Mouse (Mus musculus) neural tube, embryonic 15.5 days (tissue): Measurements from ENCODE around the gene Ptprm. TPM values are rescaled to one million over a fixed set of nuclear protein-coding genes. Genes with fewer than 3 reads are reported as not detected.
A peak's percentile ranks its signal among the peaks of the same experiment; 100 is the strongest.
"Not testable (repeated sequence)": the region's sequence is repeated elsewhere in the genome, so short reads cannot be mapped to it uniquely, and the experiment has no call there.

Experiments used
- ATAC-seq: fragments of 200-750 bp; cut with Nextera tagmentation; 2 replicates; pipeline ENCODE4 v1.8.0; 2017; ENCODE audit warnings: mild to moderate bottlenecking, moderate TSS enrichment, moderate library complexity; ENCODE audit not compliant: low FRiP score
- H3K27ac ChIP-seq: fragments of 300-500 bp; sonication (generic); replicated peaks from 2 replicates; pipeline ENCODE4 v1.5.1; 2015; ENCODE audit warnings: mild to moderate bottlenecking, inconsistent platforms
- H3K27me3 ChIP-seq: fragments of 300-500 bp; sonication (generic); replicated peaks from 2 replicates; pipeline ENCODE4 v1.6.1; 2015; ENCODE audit warnings: inconsistent platforms
- H3K36me3 ChIP-seq: fragments of 300-500 bp; sonication (generic); 2 replicates; pipeline ENCODE4 v1.6.1; 2015; ENCODE audit warnings: inconsistent platforms
- H3K4me1 ChIP-seq: fragments of 300-500 bp; sonication (generic); 2 replicates; pipeline ENCODE4 v1.6.1; 2015; ENCODE audit warnings: inconsistent platforms
- H3K4me2 ChIP-seq: fragments of 300-500 bp; sonication (generic); 2 replicates; pipeline ENCODE4 v1.6.1; 2015; ENCODE audit warnings: inconsistent platforms, mild to moderate bottlenecking, moderate library complexity
- H3K4me3 ChIP-seq: fragments of 300-500 bp; sonication (generic); replicated peaks from 2 replicates; pipeline ENCODE4 v1.5.1; 2015; ENCODE audit warnings: mild to moderate bottlenecking, inconsistent platforms
- H3K9ac ChIP-seq: fragments of 300-500 bp; sonication (generic); replicated peaks from 2 replicates; pipeline ENCODE4 v1.6.1; 2015; ENCODE audit warnings: mild to moderate bottlenecking, inconsistent platforms
- H3K9me3 ChIP-seq: fragments of 300-500 bp; sonication (generic); replicated peaks from 2 replicates; pipeline ENCODE4 v1.6.1; 2016; ENCODE audit warnings: inconsistent platforms
- WGBS: fragments of 180-500 bp; shearing (Covaris S2); methylation state at CpG from one replicate; pipeline ENCODE4 v1.1.7; 2015; ENCODE audit warnings: mixed read lengths; 5-methylcytosine and 5-hydroxymethylcytosine counted together
- polyA plus RNA-seq: library from polyadenylated mRNA; unstranded; fragments of >200 nt; fragmentation: Nextera tagmentation; extraction: Ambion mirVana; gene quantifications from 2 replicates; pipeline ENCODE4 v1.2.1, GENCODE M21; 2015

Gene Ptprm
- polyA plus RNA-seq, 1 experiment from 2014 or later: 25.3 TPM

DNA sequence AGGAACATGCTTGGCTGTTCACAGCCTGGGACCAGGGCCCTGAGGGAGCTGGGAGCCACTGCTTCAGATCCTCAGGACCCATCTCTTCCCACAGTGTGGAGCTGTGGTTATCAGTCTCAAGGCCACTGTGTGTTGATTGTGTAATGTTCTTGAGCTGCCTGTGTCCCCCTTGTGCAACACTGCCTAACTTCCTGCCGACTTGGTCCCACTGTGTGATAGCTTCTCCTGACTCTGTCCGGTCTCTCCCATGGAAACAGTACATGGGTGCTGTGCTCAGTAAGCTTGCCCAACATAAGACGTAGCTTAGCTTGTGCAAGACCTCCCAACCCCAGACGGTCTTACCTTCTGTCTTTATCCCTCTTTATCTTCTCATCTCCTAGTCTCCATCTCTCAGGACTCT, 507.2 kb downstream of the Ptprm start:
- 93% methylated on average over 4 of the region's 4 CpGs for WGBS
- H3K4me1 ChIP-seq: peaks cover 18% of the 10 kb centered on the region
- H3K27ac ChIP-seq, H3K9ac ChIP-seq, H3K36me3 ChIP-seq, H3K9me3 ChIP-seq, H3K4me3 ChIP-seq, H3K4me2 ChIP-seq, H3K27me3 ChIP-seq, ATAC-seq: not testable (repeated sequence)

DNA sequence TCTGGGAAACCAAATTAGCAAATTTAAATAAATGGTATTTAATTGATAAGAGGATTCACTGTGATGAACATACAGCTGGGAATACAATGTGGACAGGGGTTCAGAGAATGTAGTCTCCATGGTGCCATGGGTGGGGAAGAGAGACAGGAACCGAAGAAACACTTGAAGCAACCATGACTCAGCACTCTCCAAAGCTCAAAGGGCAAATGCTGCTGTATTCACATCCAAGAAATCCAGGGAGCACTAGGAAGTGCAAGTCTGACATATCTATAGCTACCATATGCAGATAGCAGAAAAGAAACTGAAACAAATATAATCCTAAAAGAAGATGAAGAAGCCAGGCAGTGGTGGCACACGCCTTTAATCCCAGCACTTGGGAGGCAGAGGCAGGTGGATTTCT, 531.9 kb downstream of the Ptprm start:
- H3K4me3 ChIP-seq: no peak overlapping the region
- H3K9ac ChIP-seq: no peak overlapping the region
- no peak overlapping the region for H3K4me2 ChIP-seq
- 84% methylated on average over 2 of the region's 2 CpGs for whole genome bisulfite sequencing
- H3K27me3 ChIP-seq: no peaks in the 10 kb centered on the region
- H3K9me3 ChIP-seq: no peaks in the 10 kb centered on the region
- H3K27ac ChIP-seq: no peak overlapping the region
- ATAC-seq: no peak
- H3K36me3 ChIP-seq: no peaks in the 10 kb centered on the region
- peaks cover under 1% of the 10 kb centered on the region; the same call in 1 of the 2 replicates for H3K4me1 ChIP-seq

DNA sequence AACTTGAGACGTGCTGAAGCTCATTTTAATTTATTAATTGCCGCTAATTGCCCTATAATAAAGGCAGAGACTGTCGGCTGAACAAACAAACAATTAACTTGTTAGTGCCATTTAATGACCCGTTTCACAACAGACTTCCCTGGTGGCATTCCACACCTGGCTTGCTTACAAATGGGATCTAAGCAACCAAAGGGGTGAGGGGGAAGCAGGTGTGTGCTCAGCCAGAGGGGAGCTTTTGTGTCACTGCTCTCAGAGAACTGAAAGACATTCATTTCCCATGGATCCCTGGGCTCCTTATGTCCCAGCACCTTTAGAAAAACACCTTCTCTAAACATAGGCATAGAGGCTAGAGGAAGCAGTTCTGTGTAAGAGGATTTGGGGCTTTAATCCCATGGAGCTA, 536.9 kb downstream of the Ptprm start:
- no peak overlapping the region for H3K4me2 ChIP-seq
- no peak overlapping the region for H3K4me3 ChIP-seq
- H3K36me3 ChIP-seq: no peaks in the 10 kb centered on the region
- H3K9ac ChIP-seq: no peak overlapping the region
- ATAC-seq: no peak
- no peak overlapping the region for H3K27ac ChIP-seq
- no peaks in the 10 kb centered on the region for H3K9me3 ChIP-seq
- WGBS: 25% methylated on average over 4 of the region's 4 CpGs
- peaks cover 11% of the 10 kb centered on the region for H3K4me1 ChIP-seq
- no peaks in the 10 kb centered on the region for H3K27me3 ChIP-seq

DNA sequence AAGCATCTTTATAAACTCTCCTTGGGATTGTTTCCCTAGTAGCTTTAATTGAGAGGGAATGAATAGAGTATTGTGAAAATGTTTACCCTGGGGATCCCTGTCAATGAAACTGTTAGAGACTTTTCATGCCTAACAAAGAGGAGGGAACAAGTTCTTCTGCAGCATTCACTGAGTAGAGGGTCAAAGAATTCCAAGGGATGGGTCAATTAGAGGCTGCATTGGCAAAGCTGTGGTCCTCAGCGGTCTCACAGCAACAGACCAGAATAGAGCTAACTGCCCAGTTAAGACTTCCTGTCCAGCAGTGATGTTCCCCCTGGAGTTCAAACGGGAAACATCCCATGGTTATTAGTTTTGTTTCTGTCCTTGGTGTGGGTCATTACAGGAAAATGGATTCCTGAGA, 538.3 kb downstream of the Ptprm start:
- Histone ChIP-seq H3K27ac (no peak overlapping the region), H3K4me3 (no peak overlapping the region), H3K9ac (no peak overlapping the region), H3K27me3 (no peaks in the 10 kb centered on the region), H3K4me2 (no peak overlapping the region), H3K36me3 (no peaks in the 10 kb centered on the region), H3K9me3 (no peaks in the 10 kb centered on the region), H3K4me1 (peaks cover 14% of the 10 kb centered on the region)
- WGBS: 16% methylated on average over 2 of the region's 2 CpGs
- no peak for ATAC-seq

DNA sequence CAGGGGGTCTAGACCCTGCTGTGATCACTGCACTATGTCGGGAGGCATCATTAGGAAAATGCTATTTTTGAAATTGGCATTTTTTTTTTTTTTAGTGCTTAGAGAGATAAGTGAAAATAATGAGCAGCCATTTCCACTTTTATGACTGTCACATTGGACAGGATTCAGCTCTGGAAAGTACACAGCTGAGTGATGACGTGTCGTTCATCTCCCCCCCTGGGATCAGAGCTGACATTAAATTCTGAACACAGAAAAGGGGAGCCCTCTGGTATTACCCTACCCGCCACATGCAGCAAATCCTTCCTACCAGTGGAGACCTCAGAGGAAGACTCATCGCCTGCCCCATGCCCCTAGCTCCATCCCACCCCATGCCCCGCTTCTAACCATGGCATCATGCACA, 540.5 kb downstream of the Ptprm start:
- Histone ChIP-seq H3K9me3 (no peaks in the 10 kb centered on the region), H3K36me3 (no peaks in the 10 kb centered on the region), H3K27me3 (no peaks in the 10 kb centered on the region), H3K4me2 (no peak overlapping the region), H3K4me1 (peaks cover 14% of the 10 kb centered on the region), H3K4me3 (no peak overlapping the region), H3K27ac (no peak overlapping the region), H3K9ac (no peak overlapping the region)
- WGBS: 56% methylated on average over 6 of the region's 6 CpGs
- ATAC-seq: no peak

GRCm38 (mm10) chr17:66813346-66813745, 540.9 kb downstream of the Ptprm start:
- Histone ChIP-seq H3K27me3 (no peaks in the 10 kb centered on the region), H3K4me3 (no peak overlapping the region), H3K9ac (no peak overlapping the region), H3K27ac (no peak overlapping the region), H3K4me2 (no peak overlapping the region), H3K4me1 (peaks cover 14% of the 10 kb centered on the region), H3K36me3 (no peaks in the 10 kb centered on the region), H3K9me3 (no peaks in the 10 kb centered on the region)
- no peak for ATAC-seq
- WGBS: 73% methylated on average over 10 of the region's 10 CpGs

DNA sequence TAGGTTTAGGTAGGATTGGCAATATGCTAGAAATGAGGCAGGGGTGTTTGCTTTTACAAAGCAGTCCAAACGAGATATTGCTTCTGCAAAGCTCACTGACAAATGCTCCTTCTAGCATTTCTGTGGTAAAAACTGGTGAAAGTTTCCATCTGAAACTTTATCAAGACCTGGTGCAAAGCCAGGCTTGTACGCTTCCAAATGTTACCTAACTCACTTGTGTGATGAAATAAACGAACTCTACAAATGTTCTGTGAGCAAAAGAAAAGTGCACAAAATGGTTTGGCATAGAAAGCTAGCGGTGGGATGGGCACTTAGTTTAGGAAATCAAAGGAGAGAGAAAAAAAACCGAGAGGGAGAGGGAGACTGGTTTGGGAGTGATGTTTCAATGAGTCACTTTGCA, 544.5 kb downstream of the Ptprm start:
- H3K4me3 ChIP-seq: no peak overlapping the region
- no peaks in the 10 kb centered on the region for H3K9me3 ChIP-seq
- H3K9ac ChIP-seq: no peak overlapping the region
- ATAC-seq: no peak
- no peak overlapping the region for H3K27ac ChIP-seq
- no peak overlapping the region for H3K4me2 ChIP-seq
- H3K36me3 ChIP-seq: no peaks in the 10 kb centered on the region
- no peaks in the 10 kb centered on the region for H3K27me3 ChIP-seq
- WGBS: 86% methylated on average over 5 of the region's 5 CpGs
- 0 out of 2 replicates have a peak, but pooled peaks cover 5% of the 10 kb centered on the region for H3K4me1 ChIP-seq

DNA sequence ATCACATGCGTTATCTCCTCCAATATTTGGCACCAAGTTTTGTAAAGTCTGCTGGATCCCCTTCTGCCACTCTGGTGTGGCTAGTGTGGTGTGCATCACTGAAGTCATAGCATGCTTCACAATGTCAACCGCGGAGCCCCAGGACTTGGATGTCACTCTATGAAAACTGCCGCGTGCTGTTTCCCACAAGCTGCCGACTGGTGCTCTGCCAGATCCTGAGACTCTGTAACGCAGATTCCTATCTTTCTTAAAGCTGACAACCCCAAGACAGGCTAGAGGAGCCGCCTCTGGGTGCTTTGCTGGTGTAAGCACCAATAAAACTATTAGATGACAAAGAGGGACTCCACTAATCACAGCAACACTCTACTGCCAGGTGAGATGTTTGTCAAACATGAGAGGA, 546.1 kb downstream of the Ptprm start:
- H3K36me3 ChIP-seq: no peaks in the 10 kb centered on the region
- H3K4me1 ChIP-seq: 0 out of 2 replicates have a peak, but pooled peaks cover 8% of the 10 kb centered on the region
- WGBS: 74% methylated on average over 8 of the region's 8 CpGs
- H3K27ac ChIP-seq: no peak overlapping the region
- no peaks in the 10 kb centered on the region for H3K9me3 ChIP-seq
- ATAC-seq: no peak
- H3K4me3 ChIP-seq: no peak overlapping the region
- H3K27me3 ChIP-seq: no peaks in the 10 kb centered on the region
- H3K9ac ChIP-seq: no peak overlapping the region
- H3K4me2 ChIP-seq: no peak overlapping the region

DNA sequence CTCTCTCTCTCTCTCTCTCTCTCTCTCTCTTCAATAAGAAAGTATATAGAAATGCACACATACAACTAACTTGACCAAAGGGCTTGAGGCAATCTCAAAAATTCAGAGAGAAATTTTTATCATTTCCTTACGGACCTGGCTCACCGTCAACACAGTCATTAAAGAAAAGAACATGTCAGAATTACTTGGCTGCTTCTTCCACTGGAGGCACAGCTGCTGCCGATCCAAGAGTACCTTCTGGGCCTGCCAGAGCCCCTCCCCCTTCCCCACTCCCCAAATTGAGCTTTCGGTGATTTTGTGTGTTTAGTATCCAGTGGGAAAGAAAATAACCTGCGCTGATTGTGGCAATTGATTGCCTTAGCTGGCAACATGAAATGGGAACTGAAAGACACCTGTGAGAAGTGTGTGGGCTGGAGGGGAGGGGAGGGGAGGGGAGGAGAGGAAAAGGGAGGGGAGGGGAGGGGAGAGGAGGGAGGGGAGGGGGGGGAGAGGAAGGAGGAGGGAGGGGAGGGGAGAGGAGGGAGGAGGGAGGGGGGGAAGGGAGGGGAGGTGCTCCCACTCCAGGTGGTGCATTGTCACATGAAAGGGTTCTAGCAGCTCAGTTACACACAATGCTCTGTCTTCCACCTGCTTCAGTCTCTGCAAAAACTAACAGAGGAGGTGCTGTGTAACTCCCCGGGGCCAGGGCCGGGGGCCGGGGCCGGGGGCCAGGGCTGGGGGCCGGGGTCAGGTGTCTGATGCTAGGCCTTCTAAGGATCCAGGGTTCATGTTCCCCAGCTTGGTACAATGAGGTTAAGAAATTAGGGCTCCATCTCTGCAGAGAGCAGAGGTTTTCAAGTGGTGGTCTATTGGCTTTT, 552.2 kb downstream of the Ptprm start:
- 23% methylated on average over 10 of the region's 10 CpGs for WGBS
- no peak overlapping the region for H3K9ac ChIP-seq
- no peak for ATAC-seq

DNA sequence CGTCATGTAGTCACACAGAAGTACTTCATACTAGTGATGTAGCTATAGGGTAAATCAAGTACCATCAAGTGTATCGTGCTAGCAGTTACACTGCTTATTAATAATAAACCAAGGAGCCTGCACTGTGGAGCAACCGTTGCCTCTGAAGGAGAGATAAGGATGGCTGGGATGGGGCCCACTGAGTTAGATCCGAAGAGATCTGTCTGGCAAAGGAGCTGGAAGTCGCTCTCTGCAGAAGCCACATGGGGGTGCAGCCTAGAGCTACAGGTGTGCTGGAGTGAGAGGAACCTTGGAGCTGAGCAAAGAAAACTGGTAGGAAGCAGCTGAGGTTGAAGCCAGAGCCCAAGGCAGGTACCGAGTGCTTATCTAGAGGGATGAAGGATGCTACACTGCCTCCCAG, 554.0 kb downstream of the Ptprm start:
- no peaks in the 10 kb centered on the region for H3K36me3 ChIP-seq
- H3K27me3 ChIP-seq: no peaks in the 10 kb centered on the region
- H3K9ac ChIP-seq: no peak overlapping the region
- H3K27ac ChIP-seq: no peak overlapping the region
- H3K9me3 ChIP-seq: no peaks in the 10 kb centered on the region
- no peak overlapping the region for H3K4me3 ChIP-seq
- H3K4me2 ChIP-seq: no peak overlapping the region
- ATAC-seq: no peak
- H3K4me1 ChIP-seq: peaks cover 13% of the 10 kb centered on the region; the same call in 1 of the 2 replicates
- WGBS: 93% methylated on average over 6 of the region's 6 CpGs

More for the DNA sequence above, 552.2 kb downstream of the Ptprm start:
- no peaks in the 10 kb centered on the region for H3K9me3 ChIP-seq
- no peak overlapping the region for H3K4me3 ChIP-seq
- H3K36me3 ChIP-seq: no peaks in the 10 kb centered on the region
- H3K4me2 ChIP-seq: no peak overlapping the region
- no peak overlapping the region for H3K27ac ChIP-seq
- H3K4me1 ChIP-seq: peaks cover 13% of the 10 kb centered on the region; the same call in 1 of the 2 replicates
- H3K27me3 ChIP-seq: no peaks in the 10 kb centered on the region

DNA sequence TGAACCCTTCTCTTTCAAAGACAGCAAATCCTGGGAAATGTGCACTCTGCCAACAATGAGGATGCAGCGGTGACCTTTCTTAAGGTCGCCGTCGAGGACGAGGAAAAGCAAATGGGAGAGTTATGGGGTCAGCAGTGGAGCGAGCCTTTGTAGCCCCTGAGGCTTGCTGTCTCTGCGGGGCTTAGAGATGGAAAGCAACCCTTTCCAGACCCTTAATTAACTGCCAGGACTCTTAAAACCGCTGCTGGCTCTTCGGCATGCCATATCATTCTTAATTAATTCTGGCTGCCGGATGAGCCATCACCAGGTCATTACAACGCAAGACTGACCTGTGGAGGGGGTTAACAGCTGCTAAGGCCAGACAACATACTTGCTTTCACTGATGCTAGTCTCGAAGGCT, 568.1 kb downstream of the Ptprm start:
- no peak overlapping the region for H3K4me3 ChIP-seq
- H3K4me2 ChIP-seq: no peak overlapping the region
- WGBS: 25% methylated on average over 12 of the region's 12 CpGs
- no peak for ATAC-seq
- no peaks in the 10 kb centered on the region for H3K36me3 ChIP-seq
- H3K4me1 ChIP-seq: peaks cover 8% of the 10 kb centered on the region; the same call in 1 of the 2 replicates
- 0 out of 2 replicates have a peak overlapping the region, but pooled peaks have one; percentile 18 for H3K27ac ChIP-seq
- no peaks in the 10 kb centered on the region for H3K9me3 ChIP-seq
- no peak overlapping the region for H3K9ac ChIP-seq
- no peaks in the 10 kb centered on the region for H3K27me3 ChIP-seq

DNA sequence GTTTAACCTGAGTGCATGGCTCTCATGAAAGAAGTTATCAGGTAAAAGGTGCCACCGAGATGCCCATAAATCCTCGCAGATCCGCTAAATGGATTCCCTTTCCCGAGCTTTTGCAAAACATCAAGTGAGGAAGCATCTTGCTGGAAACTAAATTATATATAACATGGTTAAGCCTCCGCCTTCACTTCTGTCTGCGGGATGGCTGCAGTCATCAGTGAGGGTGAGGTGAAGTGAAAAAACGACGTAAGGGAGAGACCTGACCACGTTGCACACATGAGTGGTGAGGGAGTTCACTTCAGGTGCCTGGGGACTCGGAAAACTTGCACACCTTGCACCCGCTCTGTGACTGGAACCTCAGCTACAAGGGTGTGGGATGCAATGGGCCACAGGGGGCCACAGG, 568.7 kb downstream of the Ptprm start:
- Histone ChIP-seq H3K4me2 (no peak overlapping the region), H3K36me3 (no peaks in the 10 kb centered on the region), H3K4me1 (peaks cover 8% of the 10 kb centered on the region; the same call in 1 of the 2 replicates), H3K27ac (0 out of 2 replicates have a peak overlapping the region, but pooled peaks have one; percentile 18), H3K27me3 (no peaks in the 10 kb centered on the region), H3K9ac (no peak overlapping the region), H3K4me3 (no peak overlapping the region), H3K9me3 (no peaks in the 10 kb centered on the region)
- no peak for ATAC-seq
- WGBS: 80% methylated on average over 11 of the region's 11 CpGs
